Mouse (Mus musculus) intestine, embryonic 16.5 days (tissue): ENCODE data around the gene Kcnk7. TPM values are rescaled to one million over a fixed set of nuclear protein-coding genes. Genes with fewer than 3 reads are reported as not detected.

Experiments
- ATAC-seq: fragments of 200-750 bp; cut with Nextera tagmentation; 2 replicates; pipeline ENCODE4 v1.8.0; 2017; ENCODE audit warnings: moderate TSS enrichment, moderate library complexity
- H3K27ac ChIP-seq: fragments of 300-500 bp; sonication (generic); 2 replicates; pipeline ENCODE4 v1.5.1; 2014; ENCODE audit warnings: mild to moderate bottlenecking, low read length
- H3K27me3 ChIP-seq: fragments of 300-500 bp; sonication (generic); replicated peaks from 2 replicates; pipeline ENCODE4 v1.6.1; 2014; ENCODE audit warnings: low read length, control low read depth, mixed read lengths; ENCODE audit not compliant: control insufficient read depth, insufficient read depth
- H3K36me3 ChIP-seq: fragments of 300-500 bp; sonication (generic); 2 replicates; pipeline ENCODE4 v1.6.1; 2014; ENCODE audit warnings: low read length, control low read depth; ENCODE audit not compliant: control insufficient read depth, insufficient read depth
- H3K4me1 ChIP-seq: fragments of 300-500 bp; sonication (generic); 2 replicates; pipeline ENCODE4 v1.6.1; 2014; ENCODE audit warnings: low read length, control low read depth, mixed read lengths; ENCODE audit not compliant: control insufficient read depth, insufficient read depth
- H3K4me2 ChIP-seq: fragments of 300-500 bp; sonication (generic); 2 replicates; pipeline ENCODE4 v1.6.1; 2014; ENCODE audit warnings: low read depth, low read length, control low read depth
- H3K4me3 ChIP-seq: fragments of 300-500 bp; sonication (generic); 2 replicates; pipeline ENCODE4 v1.5.1; 2014; ENCODE audit warnings: mild to moderate bottlenecking, low read length
- H3K9ac ChIP-seq: fragments of 300-500 bp; sonication (generic); 2 replicates; pipeline ENCODE4 v1.6.1; 2014; ENCODE audit warnings: low read depth, low read length
- H3K9me3 ChIP-seq: fragments of 300-500 bp; sonication (generic); 2 replicates; pipeline ENCODE4 v1.6.1; 2016; ENCODE audit warnings: low read length, control low read depth; ENCODE audit not compliant: control insufficient read depth
- WGBS: fragments of 180-500 bp; shearing (Covaris S2); extraction: QIAGEN DNeasy Blood & Tissue Kit; methylation state at CpG from one replicate; pipeline ENCODE4 v1.1.7; 2014; 5-methylcytosine and 5-hydroxymethylcytosine counted together
- microRNA-seq: library from miRNA; unstranded; fragments of <30 nt; microRNA quantifications from one replicate; pipeline ENCODE4, GENCODE M21; 2016
- polyA plus RNA-seq: library from polyadenylated mRNA; unstranded; fragments of >200 nt; fragmentation: Nextera tagmentation; extraction: Ambion mirVana; gene quantifications from 2 replicates; pipeline ENCODE4 v1.2.1, GENCODE M21; 2015

Kcnk7 gene
- polyA plus RNA-seq, 1 experiment from 2014 or later: 0.34 TPM

DNA sequence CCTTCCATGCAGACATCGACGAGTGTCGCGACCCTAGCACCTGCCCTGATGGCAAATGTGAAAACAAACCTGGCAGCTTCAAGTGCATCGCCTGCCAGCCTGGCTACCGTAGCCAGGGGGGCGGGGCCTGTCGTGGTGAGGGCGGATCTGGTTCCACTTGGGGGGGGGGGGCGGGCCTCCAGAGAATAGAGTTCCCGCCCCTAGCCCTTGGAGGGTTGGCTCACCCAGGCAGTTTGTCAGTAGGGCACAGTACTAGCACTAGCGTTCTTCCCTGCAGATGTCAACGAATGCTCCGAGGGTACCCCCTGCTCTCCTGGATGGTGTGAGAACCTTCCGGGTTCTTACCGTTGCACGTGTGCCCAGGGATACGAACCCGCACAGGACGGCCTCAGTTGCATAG, 47.6 kb downstream of the Kcnk7 start:
- Histone ChIP-seq H3K4me1 (peaks cover 6% of the 10 kb centered on the region), H3K36me3 (no peaks in the 10 kb centered on the region), H3K9me3 (no peaks in the 10 kb centered on the region), H3K27me3 (peaks cover 19% of the 10 kb centered on the region; the same call in 1 of the 2 replicates), H3K9ac (no peak overlapping the region), H3K4me2 (no peak overlapping the region), H3K4me3 (no peak overlapping the region), H3K27ac (no peak overlapping the region)
- WGBS: 17% methylated on average over 20 of the region's 20 CpGs
- ATAC-seq: 0 out of 2 replicates have a peak, but pooled peaks have one; percentile 41

DNA sequence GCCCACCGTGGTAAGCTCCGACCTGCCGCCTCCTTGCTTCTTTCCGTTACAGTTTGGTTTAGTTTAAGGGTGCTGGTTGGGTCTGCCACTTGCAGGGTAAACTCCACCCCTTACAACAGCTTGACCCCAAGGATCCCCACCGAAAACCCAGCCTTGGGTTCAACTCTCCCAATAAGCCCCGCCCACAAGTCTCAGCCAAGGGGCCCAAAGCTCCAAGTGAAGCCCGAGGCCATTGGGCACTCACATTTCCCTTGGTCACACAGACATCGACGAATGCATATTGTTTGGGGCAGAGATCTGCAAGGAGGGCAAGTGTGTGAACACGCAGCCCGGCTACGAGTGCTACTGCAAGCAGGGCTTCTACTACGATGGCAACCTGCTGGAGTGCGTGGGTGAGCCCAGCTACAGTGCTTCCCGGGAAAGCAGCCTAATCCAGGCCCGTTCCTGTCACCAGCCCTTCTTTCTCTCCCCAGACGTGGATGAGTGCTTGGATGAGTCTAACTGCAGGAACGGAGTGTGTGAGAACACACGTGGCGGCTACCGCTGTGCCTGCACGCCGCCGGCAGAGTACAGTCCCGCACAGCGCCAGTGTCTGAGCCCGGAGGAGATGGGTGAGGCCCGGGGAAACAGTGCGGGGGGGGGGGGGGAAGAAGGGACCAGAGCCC, 52.3 kb downstream of the Kcnk7 start:
- WGBS: 28% methylated on average over 29 of the region's 29 CpGs
- H3K9ac ChIP-seq: peak overlapping the region; percentile 55

More for the DNA sequence above, 52.3 kb downstream of the Kcnk7 start:
- H3K27ac ChIP-seq: no peak overlapping the region
- peak; percentile 26; the same call in 1 of the 2 replicates for ATAC-seq
- no peaks in the 10 kb centered on the region for H3K9me3 ChIP-seq
- 0 out of 2 replicates have a peak overlapping the region, but pooled peaks have one; percentile 11 for H3K4me3 ChIP-seq
- peak overlapping the region; percentile 27 for H3K4me2 ChIP-seq
- peaks cover 18% of the 10 kb centered on the region; the same call in 1 of the 2 replicates for H3K36me3 ChIP-seq
- peaks cover 5% of the 10 kb centered on the region for H3K4me1 ChIP-seq
- 0 out of 2 replicates have a peak, but pooled peaks cover 10% of the 10 kb centered on the region for H3K27me3 ChIP-seq

Small RNA genes lying within 50 kb of the gene (microRNA-seq; reads per million reads assigned to microRNA genes)
- not detected for gene Mir6987

Other genes starting within 250 kb of the Kcnk7 start
- gene Ccdc85b, start 246.5 kb upstream of the Kcnk7 start, polyA plus RNA-seq: 5.0 and 5.4 TPM in 2 replicates
- 102 and 106 TPM in 2 replicates for gene Fibp, start 243.8 kb upstream of the Kcnk7 start, polyA plus RNA-seq
- 1.7 and 2.8 TPM in 2 replicates for gene Ctsw, start 235.9 kb upstream of the Kcnk7 start, polyA plus RNA-seq
- gene Efemp2, start 230.4 kb upstream of the Kcnk7 start, polyA plus RNA-seq: 106 and 112 TPM in 2 replicates
- gene Mus81, start 216.0 kb upstream of the Kcnk7 start, polyA plus RNA-seq: 32.7 and 36.5 TPM in 2 replicates
- 2,274 and 2,378 TPM in 2 replicates for gene Cfl1, start 213.9 kb upstream of the Kcnk7 start, polyA plus RNA-seq
- not detected in 2 replicates for gene 1700020D05Rik, start 200.6 kb upstream of the Kcnk7 start, polyA plus RNA-seq
- gene Snx32, start 193.8 kb upstream of the Kcnk7 start, polyA plus RNA-seq: 6.9 and 7.4 TPM in 2 replicates
- gene Ovol1, start 143.7 kb upstream of the Kcnk7 start, polyA plus RNA-seq: 24.4 and 25.6 TPM in 2 replicates
- gene Ap5b1, start 136.3 kb upstream of the Kcnk7 start, polyA plus RNA-seq: 10.3 and 10.8 TPM in 2 replicates
- gene Rnaseh2c, start 102.5 kb upstream of the Kcnk7 start, polyA plus RNA-seq: 111 and 131 TPM in 2 replicates
- 40.2 and 40.9 TPM in 2 replicates for gene Kat5, start 94.1 kb upstream of the Kcnk7 start, polyA plus RNA-seq
- 43.2 and 43.9 TPM in 2 replicates for gene Rela, start 66.9 kb upstream of the Kcnk7 start, polyA plus RNA-seq
- gene Sipa1, start 40.7 kb upstream of the Kcnk7 start, polyA plus RNA-seq: 15.8 and 20.8 TPM in 2 replicates
- gene Map3k11, start 15.6 kb upstream of the Kcnk7 start, polyA plus RNA-seq: 28.7 and 33.7 TPM in 2 replicates
- gene Pcnx3, start 15.5 kb upstream of the Kcnk7 start, polyA plus RNA-seq: 15.1 and 16.8 TPM in 2 replicates
- 48.6 and 49.7 TPM in 2 replicates for gene Ehbp1l1, start 21.9 kb downstream of the Kcnk7 start, polyA plus RNA-seq
- gene Fam89b, start 25.3 kb downstream of the Kcnk7 start, polyA plus RNA-seq: 56.6 and 57.8 TPM in 2 replicates
- gene Ltbp3, start 36.5 kb downstream of the Kcnk7 start, polyA plus RNA-seq: 14.0 and 20.8 TPM in 2 replicates
- 58.9 and 64.3 TPM in 2 replicates for gene Scyl1, start 67.1 kb downstream of the Kcnk7 start, polyA plus RNA-seq
- 31.1 and 31.7 TPM in 2 replicates for gene Frmd8, start 170.9 kb downstream of the Kcnk7 start, polyA plus RNA-seq
- 3.4 and 4.1 TPM in 2 replicates for gene Slc25a45, start 173.4 kb downstream of the Kcnk7 start, polyA plus RNA-seq
- 1.5 and 1.7 TPM in 2 replicates for gene Tigd3, start 189.8 kb downstream of the Kcnk7 start, polyA plus RNA-seq
- 109 and 119 TPM in 2 replicates for gene Dpf2, start 208.6 kb downstream of the Kcnk7 start, polyA plus RNA-seq
- gene Cdc42ep2, start 220.4 kb downstream of the Kcnk7 start, polyA plus RNA-seq: 14.7 and 15.1 TPM in 2 replicates